Mouse (Mus musculus) heart, adult 18-20 months (tissue): ENCODE measurements around the gene Mtcp1. TPM values are rescaled to one million over a fixed set of nuclear protein-coding genes. Genes with fewer than 3 reads are reported as not detected.

Experiments
- DNase-seq, 2 experiments: peaks; one replicate each; pipeline ENCODE4 v3.0.0; 2021 to 2022; ENCODE audit warnings: mixed read lengths in 1 of 2
- long read RNA-seq, 2 experiments: library from polyadenylated mRNA; stranded (forward); transcript quantifications; one replicate each; pipeline ENCODE4 v2.0.0; 2021
- total RNA-seq, 2 experiments: library from RNA; stranded (reverse); gene quantifications; 2 replicates each; pipeline ENCODE4 v1.2.3; 2021

Gene Mtcp1
- total RNA-seq, result 1 to 10 TPM; 2.7 to 2.9 TPM
- long read RNA-seq, experiment 1, partial matches to known transcripts, result 0 of 1 reads
- long read RNA-seq, experiment 1, other reads (novel, unspliced or antisense), result 0 of 1 reads
- long read RNA-seq, experiment 2, partial matches to known transcripts, result 0 of 1 reads
- long read RNA-seq, experiment 2, other reads (novel, unspliced or antisense), result 0 of 1 reads

DNA sequence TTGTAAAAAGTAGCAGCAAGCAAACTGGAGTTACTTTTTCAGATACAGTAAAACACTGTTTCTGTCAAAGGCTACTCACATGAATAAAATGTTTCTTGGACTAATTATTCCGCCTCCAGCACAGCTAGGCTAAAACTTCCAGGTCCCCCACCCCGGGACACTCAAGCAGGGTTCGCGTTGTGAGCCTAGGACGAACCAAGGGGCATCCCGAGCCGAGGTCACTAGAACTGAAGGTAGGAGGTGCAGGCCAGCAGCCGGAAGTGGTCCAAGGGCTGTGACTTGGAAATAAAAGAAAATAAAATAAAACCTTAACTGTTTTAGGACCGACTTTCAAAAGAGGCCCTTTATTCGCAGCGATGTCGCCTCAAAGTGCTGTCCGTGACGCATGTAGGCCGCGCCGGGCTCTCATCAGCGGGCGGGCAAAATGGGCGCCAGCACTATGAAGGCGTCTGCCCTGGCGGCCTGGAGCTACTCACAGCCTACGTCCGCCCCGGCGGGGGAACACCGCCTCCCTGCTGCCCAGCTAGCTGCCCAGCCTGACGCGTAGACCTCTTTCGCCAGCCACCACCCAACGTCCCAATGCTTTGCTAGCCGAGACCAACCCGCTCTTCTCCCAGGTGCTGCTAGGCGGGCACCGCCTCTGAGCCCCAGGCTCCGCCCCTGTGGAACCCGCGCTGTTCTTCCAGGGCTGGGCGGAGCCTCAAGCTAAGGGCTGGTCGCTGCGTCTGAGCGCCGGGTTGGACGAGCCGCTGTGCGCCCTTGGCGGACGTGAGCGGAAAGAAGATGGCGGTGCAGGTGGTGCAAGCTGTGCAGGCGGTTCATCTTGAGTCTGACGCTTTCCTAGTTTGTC is at the start of gene Mtcp1, which contains the start of the genes Cmc4 and Brcc3:
Gene Mtcp1, minus strand, starts transcription at position 653 of the 850 bp plus-strand sequence.
Gene Cmc4, minus strand, starts transcription at position 649 of the 850 bp plus-strand sequence.
Gene Brcc3, plus strand, starts transcription at position 693 of the 850 bp plus-strand sequence.
- peak; percentile 86 to 94 for DNase-seq

DNA sequence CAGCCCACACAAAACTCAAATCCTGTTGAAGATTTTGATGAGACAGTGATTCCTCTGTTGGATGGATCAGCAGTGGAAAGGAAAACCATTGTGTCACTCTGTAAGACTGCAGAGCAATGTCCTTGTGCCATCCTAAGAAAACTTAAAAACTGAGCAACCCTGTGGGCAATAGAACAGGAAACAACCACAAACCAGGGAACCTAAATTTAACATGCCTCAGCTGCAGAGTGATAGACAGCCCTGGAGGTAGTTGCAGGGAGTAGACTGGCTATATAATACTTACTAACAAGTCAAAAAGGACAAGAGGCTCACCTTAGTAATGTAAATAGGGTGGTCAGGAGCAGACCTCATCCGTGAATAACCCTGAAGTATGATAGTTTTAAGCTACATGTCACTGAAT is 38.2 kb upstream of the Mtcp1 start:
- no peak for DNase-seq

DNA sequence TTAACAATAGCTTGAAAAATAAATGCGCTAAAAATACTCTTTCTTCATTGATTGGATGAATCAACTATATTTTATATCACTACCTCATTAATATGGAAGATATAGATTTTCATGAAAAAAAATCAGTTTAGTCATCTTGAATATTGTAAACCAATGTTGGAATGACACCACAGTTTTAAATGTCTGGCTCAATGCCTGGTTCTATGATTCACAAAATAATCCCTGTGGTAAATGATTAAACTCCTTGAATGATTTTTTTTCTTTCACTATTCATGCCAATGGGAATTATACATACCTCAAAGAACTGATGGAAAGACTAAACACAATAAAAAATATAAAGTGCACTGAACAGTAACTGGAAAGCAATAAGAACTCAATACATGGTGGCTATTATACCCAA is 6.7 kb downstream of the Mtcp1 start:
- DNase-seq, result no peak

DNA sequence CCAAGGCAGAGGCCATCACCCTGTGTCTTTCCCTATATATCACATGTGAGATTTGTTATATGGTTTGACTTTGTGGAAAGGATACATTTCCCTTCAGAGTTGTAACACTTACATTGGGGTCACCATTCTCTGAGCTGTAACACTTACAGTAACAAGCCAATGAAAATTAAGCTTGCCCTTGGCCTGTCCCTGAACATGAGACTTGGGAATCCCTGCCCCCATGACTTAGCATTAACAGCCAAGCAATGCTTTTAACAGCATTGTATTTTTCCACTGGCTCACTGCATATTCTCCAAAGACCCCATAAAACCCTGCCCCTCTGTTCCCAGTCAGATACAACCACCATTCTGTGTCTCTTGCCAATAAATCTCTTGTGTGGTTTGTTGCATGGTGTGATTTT is 13.0 kb downstream of the Mtcp1 start:
- DNase-seq, result no peak

DNA sequence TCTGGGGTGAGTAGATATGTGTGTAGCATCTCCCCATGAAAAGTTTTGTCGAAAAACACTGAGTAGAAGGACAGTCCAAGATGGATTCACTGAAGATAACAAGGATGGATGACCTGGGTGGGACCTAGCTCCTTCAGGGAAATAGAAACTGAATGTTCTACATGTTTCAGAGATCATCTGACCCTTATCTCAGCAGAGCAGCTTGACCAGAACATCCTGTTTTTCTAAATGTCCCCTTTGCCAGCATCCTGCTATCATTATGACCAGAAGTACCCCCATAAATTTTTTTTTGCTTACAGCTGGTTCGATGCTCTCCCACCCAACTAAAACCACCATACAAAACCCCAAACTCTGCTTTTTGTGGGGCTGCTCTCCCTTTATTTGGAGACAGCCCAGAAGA is 13.7 kb downstream of the Mtcp1 start:
- peak in 1 of 2 experiments; percentile 46 for DNase-seq

DNA sequence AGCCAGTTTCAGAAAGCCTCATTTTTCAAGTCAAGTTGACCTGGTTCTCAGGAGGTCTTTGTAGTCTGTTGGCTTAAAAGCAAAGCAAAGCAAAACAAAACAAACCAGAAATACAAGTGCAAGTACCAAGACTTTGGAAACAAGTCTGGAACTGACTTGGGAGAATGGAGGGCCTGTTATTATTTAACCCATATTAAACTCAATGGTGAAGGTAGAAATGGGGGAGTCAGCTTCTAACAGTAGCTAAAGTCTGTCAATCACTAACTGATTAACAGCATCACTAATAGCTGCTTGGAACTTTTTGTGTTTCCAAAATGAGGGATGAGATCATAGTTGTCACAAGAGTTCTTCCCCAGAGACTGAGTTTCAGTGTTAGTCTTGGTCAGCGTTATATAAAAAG is 16.9 kb downstream of the Mtcp1 start:
- no peak for DNase-seq

DNA sequence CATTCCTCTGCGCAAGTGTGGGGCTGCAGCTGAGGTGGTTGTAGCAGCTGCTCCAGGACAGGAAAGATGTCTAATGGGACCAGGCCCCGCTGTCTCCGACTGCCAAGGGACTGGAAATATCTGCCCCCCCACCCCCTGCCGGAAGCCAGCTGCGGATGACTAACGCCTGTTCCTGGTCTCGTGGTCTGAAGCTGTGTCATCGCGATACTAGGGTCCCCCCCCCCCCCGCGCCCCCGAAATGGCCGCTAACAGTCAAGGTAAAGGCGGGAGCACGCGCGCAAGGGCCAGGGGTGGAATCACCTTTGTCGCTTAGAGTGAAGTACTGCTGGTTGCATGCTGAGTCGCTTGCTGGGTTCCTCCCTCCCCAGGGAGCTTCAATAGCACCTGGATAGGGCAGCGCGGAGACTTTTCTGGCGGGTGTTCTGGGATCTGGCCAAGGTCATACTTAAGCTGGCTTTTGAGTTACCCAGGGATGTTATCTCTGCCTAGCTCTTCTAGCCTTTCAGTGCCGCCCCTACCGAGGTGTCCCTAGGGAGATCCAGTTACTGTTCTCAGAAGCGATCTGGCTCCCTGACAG is 34.1 kb downstream of the Mtcp1 start, which contains the start of the genes Fundc2 and F8:
Gene Fundc2, plus strand, starts transcription at position 205 of the 577 bp plus-strand sequence.
Gene F8, minus strand, starts transcription at position 421 of the 577 bp plus-strand sequence.
- DNase-seq, result peak; percentile 65 to 88

DNA sequence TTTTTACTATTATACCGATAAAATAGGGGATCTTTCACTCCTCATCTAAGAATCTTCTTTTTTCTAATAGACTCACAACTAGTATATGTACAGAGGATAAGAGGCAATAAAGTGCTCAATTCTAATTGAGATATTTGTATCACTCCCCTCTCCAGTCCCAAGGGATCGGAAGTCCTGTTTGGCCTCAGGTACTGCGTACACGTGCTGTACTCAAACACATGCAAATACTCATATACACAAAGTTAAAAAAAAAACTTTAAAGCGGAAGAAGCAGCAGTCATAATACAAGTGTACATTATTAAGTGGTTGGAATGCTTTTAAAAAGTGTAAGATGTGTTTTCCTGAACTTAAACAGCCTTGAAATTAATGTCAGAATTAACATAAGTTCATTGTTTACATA is 34.7 kb downstream of the Mtcp1 start:
- no peak for DNase-seq

DNA sequence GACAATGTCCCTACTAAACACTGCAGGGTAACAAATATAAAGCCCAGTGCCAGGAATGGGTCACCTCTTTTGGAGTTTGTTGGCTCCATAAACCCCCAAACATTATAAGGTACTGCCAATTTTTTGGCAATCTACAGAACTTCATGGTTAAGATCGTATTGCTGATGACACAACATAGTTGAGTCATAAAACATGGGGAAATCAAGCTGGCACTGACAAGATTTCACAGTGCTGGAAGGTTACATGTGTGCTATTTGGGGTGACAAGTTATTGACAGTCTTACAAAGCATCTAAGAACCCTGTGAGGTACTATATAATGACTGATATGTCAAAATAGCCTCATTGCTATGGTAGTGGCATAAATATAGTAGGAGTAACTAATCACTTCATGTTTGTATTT is 35.2 kb downstream of the Mtcp1 start:
- no peak for DNase-seq

DNA sequence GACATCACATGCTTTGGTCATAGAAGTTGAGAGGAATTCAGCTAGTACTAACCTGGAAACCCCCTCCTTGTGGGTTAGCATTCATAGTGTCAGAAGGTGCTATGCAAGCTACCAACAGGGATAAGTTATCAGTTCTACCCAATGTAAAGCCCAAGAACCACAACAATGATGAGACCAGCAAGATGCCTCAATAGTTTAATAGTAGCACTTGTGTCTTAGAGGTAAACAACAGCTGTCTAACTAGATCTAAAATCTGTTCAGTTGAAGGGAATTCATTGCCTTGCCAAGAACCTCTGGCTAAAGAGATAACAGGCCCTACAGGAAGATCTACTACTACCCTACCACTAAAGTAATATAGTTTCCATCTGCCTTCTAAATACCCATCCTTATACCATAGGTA is 39.6 kb downstream of the Mtcp1 start:
- DNase-seq, result no peak

DNA sequence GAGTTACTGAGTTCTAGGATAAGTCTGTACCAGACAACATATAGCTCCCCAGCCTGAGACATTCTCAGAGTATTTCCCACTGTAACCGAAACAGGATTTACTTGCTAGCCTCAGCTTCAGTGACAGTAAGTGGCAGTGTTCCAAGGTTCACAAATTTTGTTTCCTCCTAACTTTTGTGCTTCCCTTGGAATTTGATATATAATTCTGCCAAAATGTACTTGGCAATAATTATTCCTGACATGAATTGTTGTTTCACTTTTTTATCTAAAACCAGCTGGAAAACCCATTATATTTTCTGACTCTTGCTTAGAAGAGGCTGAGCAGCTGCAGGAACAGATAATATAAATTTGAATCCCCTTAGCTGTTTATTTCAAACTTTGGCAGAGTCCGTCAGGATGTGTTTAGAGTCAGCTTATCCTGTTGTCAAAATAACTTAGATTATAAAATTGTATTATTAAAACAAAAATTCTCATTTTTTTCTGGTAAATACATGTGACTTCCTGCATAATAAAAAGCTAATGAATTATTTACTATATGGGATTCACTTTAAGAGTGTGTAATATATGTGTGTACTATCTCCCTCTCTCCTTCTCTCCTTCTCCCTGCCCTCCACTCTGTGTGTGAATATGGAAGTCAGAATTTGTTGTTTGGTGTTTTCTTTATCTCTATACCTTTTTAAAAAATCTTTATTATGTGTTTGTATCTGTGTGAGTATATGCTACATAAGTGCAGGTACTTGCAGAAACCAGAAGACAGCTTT is 43.5 kb downstream of the Mtcp1 start:
- DNase-seq, result peak; percentile 29 to 56

DNA sequence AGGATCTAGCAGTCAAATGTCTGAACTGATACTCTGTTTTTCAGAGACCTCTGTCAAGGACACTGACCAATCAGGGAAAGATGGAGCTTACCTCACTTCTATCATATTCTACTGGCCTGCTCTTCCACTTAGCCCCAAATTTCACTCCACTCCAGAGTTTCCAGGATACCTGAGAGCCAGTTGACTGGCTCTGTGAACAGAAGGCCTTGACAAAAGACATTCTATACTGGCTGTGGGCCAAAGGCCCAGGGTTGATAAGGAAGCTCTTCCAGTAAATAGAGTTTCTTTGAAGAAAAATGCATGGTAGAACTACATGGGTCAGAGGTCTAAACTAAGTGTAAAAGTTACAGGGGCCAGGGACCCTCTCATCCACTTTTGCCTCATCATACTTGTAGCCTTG is 46.2 kb downstream of the Mtcp1 start:
- DNase-seq, result no peak

Other genes starting within 250 kb of the Mtcp1 start
- 100 to 1,000 TPM; 150 to 179 TPM for gene Fundc2, start 34.2 kb downstream of the Mtcp1 start, total RNA-seq
- 1 to 10 TPM; 1.6 to 2.3 TPM for gene F8, start 34.0 kb downstream of the Mtcp1 start, total RNA-seq
- 10 to 100 TPM in 1 of 2 experiments, 1 to 10 TPM in 1; 7.9 to 10.7 TPM for gene Cmc4, start within 50 bp of the Mtcp1 start, total RNA-seq
- 10 to 100 TPM; 21.3 to 29.2 TPM for gene Brcc3, start within 50 bp of the Mtcp1 start, total RNA-seq
- gene Vbp1, start 97.7 kb upstream of the Mtcp1 start, total RNA-seq, result 10 to 100 TPM; 39.5 to 43.2 TPM
- gene Rab39b, start 161.6 kb upstream of the Mtcp1 start, total RNA-seq, result under 1 TPM; 0.07 to 0.08 TPM